Mouse (Mus musculus): ENCODE data around the gene Serpinb2. TPM values are rescaled to one million over a fixed set of nuclear protein-coding genes. Genes with fewer than 3 reads are reported as not detected.

The Serpinb2 gene
- total and polyA plus RNA-seq, 3 experiments: 0.48 to 0.68 (median 0.50) TPM

DNA sequence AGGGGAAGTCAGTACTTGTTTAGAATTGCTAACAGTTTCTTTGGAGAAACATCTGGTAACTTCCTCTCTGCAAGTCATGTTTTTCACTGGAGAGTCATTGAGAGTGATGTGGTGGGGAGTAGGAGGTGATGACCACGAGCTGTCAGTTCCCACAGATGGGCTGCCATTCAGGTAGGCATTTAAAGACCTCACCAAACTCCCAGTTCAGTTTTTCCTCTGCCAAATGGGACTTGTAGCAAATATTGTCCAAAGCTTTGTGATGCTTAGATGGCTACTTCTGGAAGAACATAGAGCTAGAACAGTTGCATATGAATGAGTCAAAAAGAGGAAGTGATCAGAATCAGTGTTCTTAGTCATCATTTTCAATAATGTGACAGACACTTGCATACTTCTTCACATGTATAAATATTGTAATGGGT, 72.7 kb downstream of the Serpinb2 start:
- Histone ChIP-seq H3K27ac (no peak overlapping the region), H3K36me3 (ENCODE audit: control insufficient read depth, insufficient read depth, low read length) (no peaks in the 10 kb centered on the region), H3K79me2 (replicated peaks; ENCODE audit: control insufficient read depth, insufficient read depth, low read length) (no peaks in the 10 kb centered on the region), H3K4me3 (no peak overlapping the region), H3K4me1 (ENCODE audit: control insufficient read depth, insufficient read depth, low read length) (no peaks in the 10 kb centered on the region), H3K9ac (ENCODE audit: low read depth, low read length) (no peak overlapping the region), H3K27me3 (ENCODE audit: control insufficient read depth, insufficient read depth, low read length) (no peaks in the 10 kb centered on the region)
- DNase-seq: peak in 1 of 2 experiments; percentile 24
- WGBS: 42% methylated on average over 1 of the region's 1 CpGs
- intact Hi-C loops (cut with DNase I): no loop called here
- TF ChIP-seq POLR2A (IDR thresholded peaks at IDR 0.05; ENCODE audit: insufficient read depth, low read depth, low read length): no peak
- TF ChIP-seq EP300 (IDR thresholded peaks at IDR 0.05; ENCODE audit: insufficient read depth, low read depth, low read length): no peak
- no peak for TF ChIP-seq CTCF (IDR thresholded peaks at IDR 0.05)

- TF ChIP-seq POLR2A (IDR thresholded peaks at IDR 0.05; ENCODE audit: insufficient read depth, low read depth, low read length): no peak
- TF ChIP-seq CTCF (IDR thresholded peaks at IDR 0.05): no peak
- no peak for TF ChIP-seq EP300 (IDR thresholded peaks at IDR 0.05; ENCODE audit: insufficient read depth, low read depth, low read length)
- intact Hi-C loops (cut with DNase I): no loop called here
- WGBS: 72% methylated on average over 3 of the region's 3 CpGs
Measured at GRCm38 (mm10) chr1:107584932-107585331, 73.7 kb downstream of the Serpinb2 start.

More at GRCm38 (mm10) chr1:107584932-107585331, 73.7 kb downstream of the Serpinb2 start:
- Histone ChIP-seq H3K36me3 (ENCODE audit: control insufficient read depth, insufficient read depth, low read length) (no peaks in the 10 kb centered on the region), H3K27ac (no peak overlapping the region), H3K27me3 (ENCODE audit: control insufficient read depth, insufficient read depth, low read length) (no peaks in the 10 kb centered on the region), H3K4me1 (ENCODE audit: control insufficient read depth, insufficient read depth, low read length) (no peaks in the 10 kb centered on the region), H3K9ac (ENCODE audit: low read depth, low read length) (no peak overlapping the region), H3K4me3 (no peak overlapping the region), H3K79me2 (replicated peaks; ENCODE audit: control insufficient read depth, insufficient read depth, low read length) (no peaks in the 10 kb centered on the region)
- DNase-seq: no peak

Other genes starting within 250 kb of the Serpinb2 start
- gene Serpinb3b, start 233.1 kb upstream of the Serpinb2 start, total RNA-seq (2021): not detected
- gene Serpinb3b, start 233.1 kb upstream of the Serpinb2 start, polyA plus RNA-seq (2012; rRNA removed): not detected in 2 replicates
- gene Serpinb3c, start 233.1 kb upstream of the Serpinb2 start, total RNA-seq (2021): not detected
- not detected in 2 replicates for gene Serpinb3c, start 233.1 kb upstream of the Serpinb2 start, polyA plus RNA-seq (2012; rRNA removed)
- not detected for gene Serpinb11, start 150.2 kb upstream of the Serpinb2 start, total RNA-seq (2021)
- not detected in 2 replicates for gene Serpinb11, start 150.2 kb upstream of the Serpinb2 start, polyA plus RNA-seq (2012; rRNA removed)
- gene Serpinb7, start 111.8 kb upstream of the Serpinb2 start, total RNA-seq (2021): not detected
- not detected in 2 replicates for gene Serpinb7, start 111.8 kb upstream of the Serpinb2 start, polyA plus RNA-seq (2012; rRNA removed)
- 1 to 10 TPM; 1.8 TPM for gene Serpinb8, start 78.6 kb downstream of the Serpinb2 start, total RNA-seq (2021)
- gene Serpinb8, start 78.6 kb downstream of the Serpinb2 start, polyA plus RNA-seq (2012; rRNA removed): 1.3 and 2.0 TPM in 2 replicates

Data from heart, adult 2 months (tissue).